Mouse (Mus musculus): ENCODE measurements around the gene Rbfox3.
A peak's percentile ranks its signal among the peaks of the same experiment; 100 is the strongest.

Rbfox3 gene

DNA sequence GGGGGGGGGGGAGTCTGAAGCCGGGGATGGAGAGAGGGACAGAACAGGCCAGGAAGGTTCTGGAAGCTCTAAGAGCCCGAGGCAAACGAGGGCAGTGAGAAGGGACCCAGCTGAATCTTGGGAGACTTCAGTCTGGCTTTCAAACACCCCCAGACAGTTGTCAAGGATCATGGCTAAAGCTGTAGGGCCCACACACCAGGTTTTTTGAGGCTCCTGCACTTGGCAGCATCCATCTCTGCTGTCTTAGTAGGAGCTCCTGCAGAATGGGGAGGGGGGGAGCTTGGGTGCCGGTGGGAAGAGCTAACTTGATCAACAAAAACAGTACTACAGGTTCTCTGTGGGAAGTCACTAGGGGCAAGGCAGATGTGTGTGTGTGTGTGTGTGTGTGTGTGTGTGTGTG lies 358.9 kb downstream of the Rbfox3 start:
- no peak for DNase-seq (ENCODE audit: low spot score in 2 of 2)

DNA sequence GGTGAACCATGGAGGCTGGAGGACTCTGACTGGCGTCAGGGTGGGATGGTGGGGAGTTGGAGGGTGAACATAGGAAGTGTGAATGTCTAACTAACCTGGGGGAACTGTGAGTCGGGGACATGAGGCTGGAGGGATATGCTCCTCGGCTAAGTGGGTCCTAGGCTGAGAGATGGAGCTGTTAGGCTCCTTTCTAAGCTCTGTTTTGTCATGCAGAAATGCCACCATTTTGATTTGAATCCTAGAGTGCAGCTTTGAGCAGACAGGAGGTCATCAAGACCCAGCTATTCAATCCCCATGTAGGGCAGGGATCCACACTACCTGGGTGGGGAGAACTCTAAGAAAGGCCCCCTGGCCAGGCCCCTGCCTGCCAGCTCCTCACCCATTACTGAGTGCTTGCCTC lies 359.7 kb downstream of the Rbfox3 start:
- no peak for DNase-seq (ENCODE audit: low spot score in 2 of 2)

DNA sequence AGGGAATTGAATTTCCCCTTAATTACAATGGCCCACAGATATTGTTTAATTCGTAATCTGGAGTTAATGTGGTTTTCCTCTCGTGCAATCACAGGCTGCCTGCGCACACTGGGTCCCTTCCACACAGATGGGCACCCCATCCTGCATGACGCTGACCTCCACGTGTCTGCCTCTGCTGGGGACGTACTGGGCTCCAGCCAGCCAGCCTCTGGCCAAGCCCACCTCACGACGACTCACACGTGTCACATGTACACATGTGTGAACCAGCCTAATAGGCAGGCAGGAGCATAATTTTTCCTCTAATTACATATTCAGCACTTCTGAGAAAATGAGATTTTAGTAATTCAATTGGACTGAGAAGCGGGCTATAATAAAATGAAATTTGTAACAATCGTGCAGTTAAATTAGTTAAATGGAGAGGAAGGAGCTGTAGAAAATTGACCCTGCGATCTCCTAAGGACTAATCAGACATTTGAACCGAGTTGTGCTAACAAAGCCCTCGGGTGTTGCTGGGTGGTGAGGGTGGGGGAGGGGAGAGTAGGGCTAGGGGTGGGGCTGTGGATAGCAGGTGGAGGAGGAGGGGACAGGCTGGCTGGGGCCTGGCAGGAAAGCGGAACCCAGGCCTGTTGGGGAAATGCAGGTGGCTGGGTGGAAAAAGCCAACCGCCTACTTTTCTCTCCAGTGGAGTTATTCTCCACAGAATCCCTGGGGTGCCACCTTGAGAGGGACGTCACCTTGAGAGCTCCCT lies 360.4 kb downstream of the Rbfox3 start:
- no peak for DNase-seq (ENCODE audit: low spot score in 2 of 2)

DNA sequence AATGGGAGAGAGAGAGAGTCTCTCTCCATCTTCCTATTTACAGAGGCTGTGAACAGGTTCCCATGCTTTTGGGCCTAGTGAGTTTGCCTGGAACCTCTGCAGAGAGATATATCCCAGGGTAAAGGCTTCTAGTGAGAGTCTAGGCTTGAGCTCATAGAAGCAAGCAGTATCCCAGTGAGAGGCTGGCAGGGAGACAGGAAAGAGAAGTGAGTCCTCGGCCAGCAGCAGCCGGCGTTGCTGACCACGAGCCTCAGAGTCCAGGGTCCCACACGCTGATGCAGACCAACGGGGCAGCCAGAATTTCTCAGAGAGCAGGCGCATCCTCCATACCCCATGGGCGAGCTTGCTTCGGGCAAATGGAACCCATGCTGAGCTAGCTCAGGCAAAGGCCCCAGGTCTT lies 363.2 kb downstream of the Rbfox3 start:
- no peak for DNase-seq (ENCODE audit: low spot score in 2 of 2)

DNA sequence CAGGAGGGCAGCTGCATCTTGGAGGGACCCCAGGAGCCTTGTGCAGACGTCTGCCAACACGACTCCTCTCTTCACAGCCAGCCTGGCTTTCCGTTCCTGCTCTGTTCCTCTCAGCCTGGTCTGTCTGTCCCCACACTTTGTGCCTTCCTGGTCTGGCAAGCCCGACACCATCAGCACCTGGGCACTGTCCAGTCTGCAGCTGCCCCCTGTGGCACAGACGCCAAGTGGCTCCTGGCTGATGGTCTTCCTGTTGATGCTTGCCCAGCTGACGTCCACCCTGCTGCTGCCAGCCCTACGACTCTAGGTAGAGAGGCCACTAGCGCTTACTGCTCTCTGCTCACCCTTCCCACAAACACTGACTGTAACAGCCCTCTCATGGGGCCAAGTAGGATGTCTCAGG lies 365.1 kb downstream of the Rbfox3 start:
- no peak for DNase-seq (ENCODE audit: low spot score in 2 of 2)

DNA sequence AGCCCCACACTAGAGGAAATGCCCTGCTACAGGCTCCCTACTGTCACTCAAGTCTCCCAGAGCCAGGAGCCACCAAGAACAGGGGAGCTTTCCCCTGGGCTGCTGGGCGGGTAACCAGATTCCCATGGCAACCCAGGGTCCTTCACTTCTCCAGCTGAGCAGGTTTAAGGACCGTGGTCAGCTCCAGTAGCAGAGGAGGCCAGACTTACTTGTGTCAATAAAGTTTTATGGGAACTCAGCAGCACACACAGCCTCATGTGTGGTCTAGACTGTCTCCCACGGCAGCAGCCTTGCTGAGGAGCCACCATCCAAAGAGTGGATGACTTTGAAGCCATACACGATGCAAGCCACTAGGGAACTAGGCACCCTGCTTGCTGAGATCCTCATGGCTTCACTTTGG lies 365.7 kb downstream of the Rbfox3 start:
- no peak for DNase-seq (ENCODE audit: low spot score in 2 of 2)

DNA sequence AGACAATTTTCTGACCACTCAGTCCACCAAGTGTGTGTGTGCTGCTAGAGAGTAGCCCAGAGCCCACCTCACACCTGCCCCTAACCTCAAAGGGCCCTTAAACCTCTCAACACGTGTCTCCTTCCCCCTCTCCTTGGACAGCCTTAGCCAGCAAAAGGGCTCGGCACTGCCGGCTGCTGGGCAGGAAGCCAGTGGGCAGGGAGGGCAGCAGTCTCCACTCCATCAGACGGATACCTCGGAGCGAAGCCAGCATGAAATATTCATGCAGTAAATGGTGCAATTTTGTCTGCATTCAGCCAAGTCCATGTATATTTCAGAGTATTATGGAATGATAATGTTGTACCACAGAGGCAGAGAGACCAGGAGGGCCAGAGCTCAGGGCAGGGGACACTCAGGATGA lies 366.8 kb downstream of the Rbfox3 start:
- DNase-seq (ENCODE audit: low spot score in 2 of 2), result no peak

DNA sequence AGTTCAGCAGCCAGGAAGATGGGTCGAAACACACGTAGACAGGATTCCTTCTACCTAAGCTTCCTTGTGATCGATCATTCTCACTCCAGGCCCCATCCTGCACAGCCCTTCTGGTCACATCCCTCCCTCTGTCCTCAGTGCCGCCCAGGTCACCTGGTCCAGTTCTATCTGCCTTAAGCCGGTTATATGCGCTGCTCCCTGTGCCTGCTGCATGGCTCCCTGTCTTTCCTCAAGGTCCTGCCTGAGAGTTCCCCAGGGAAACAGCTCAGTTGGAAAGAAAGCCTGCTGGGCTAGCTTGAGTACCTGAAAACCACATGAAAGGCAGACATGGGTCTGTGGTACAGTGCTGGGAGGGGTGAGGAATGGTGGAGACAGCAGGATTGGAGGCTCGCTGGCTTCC lies 368.5 kb downstream of the Rbfox3 start:
- no peak for DNase-seq (ENCODE audit: low spot score in 2 of 2)

DNA sequence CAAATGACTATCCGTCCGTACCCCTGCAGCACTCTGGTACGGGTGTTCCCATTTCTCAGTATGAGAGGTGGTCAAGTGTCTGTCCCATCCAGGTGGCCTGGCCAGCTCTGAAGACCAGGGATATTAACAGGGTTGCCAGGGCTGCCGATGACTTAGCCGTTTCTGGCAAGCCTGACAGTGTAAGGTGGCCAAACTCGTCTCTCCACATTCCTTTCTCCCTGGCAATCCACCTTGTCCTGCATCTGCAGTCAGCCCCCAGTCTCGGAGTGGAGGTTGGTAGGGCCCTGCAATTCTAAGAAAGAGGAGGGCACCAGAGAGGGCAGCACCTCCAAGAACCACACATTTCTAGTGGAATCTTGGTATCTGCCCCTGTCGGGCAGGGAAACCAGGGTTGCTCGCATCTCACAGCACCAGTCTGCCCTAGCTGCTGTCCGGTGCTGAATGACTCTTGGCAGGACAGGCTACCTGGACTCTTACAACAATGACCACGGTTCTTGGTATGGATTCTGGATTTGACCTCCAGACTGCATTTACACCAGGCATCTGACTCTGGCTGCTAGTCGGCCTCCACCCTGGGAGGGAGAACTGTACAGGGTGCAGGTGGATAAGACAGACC lies 370.9 kb downstream of the Rbfox3 start:
- DNase-seq (ENCODE audit: low spot score in 2 of 2), result no peak

DNA sequence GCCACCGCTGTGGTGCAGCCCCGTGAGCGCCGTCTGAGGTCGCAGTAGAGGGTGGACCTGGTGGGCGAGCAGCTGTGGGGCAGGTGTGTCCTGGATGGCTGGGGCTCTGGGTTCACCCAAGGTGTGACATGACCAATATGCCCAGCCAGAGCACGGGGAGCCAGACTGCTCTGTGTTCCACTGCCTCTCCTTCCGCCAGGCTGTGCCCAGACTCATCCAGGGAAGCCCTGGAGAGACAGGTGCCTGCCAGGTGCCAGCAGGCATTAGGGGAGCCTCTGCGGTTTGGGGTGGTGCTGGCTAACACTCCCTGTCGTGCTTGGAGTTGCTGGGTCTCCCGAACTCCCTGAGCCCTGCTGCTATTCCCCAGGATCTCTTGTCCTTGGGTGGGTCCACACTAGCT lies 373.4 kb downstream of the Rbfox3 start:
- DNase-seq (ENCODE audit: low spot score in 2 of 2), result no peak

DNA sequence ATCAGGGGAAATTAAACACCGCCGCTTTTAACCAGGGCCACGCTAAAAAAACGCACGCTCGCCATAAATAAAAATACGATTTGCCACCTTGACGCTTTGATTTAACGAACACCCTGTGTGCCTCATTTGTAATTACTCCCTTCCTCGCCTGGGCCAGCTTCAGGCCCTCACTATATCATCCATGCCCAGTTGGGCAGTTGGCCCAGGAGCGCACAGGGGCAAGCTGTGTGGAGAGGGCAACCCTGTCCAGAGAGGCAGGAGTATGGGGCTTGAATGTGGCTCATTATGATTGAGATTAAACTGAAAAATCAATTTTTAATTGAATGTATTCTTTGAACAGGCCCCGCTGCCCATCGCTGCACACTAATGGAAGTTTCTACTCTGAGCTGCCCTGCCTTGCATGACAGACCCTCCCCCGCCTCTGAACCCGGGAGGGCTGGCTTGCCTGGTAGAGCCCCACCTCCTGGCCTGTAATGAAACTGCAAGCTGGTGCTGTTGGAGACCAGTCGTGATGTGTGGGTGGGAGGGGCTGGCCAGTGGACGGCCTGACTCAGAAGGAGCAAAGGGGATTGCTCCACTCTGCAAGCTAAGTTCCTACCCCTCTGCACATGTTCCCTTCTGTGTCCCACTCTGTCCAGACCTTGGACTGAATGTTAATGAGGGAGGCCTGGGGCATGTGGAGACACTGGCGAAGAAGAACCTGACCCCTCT lies 376.9 kb downstream of the Rbfox3 start:
- DNase-seq (ENCODE audit: low spot score in 2 of 2), result peak in 1 of 2 experiments; percentile 52

DNA sequence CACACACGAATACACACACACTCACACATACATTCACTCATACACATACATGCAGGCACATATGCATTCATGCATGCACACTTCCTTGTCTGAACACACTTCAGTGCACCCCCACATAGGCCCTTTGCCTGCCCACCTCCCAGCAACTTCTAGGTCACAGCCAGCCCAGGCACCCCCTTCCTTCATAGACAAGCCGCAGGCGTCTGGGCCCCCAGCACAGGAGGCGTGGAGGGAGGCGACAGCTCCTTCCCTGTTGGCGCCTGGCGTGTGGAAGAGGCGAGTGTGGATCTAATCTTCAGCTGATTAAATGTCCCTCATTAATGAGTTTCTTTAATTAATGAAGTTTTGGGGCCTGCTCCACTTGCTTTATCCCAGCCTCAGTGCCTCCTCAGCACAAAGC lies 381.1 kb downstream of the Rbfox3 start:
- no peak for DNase-seq (ENCODE audit: low spot score in 2 of 2)

DNA sequence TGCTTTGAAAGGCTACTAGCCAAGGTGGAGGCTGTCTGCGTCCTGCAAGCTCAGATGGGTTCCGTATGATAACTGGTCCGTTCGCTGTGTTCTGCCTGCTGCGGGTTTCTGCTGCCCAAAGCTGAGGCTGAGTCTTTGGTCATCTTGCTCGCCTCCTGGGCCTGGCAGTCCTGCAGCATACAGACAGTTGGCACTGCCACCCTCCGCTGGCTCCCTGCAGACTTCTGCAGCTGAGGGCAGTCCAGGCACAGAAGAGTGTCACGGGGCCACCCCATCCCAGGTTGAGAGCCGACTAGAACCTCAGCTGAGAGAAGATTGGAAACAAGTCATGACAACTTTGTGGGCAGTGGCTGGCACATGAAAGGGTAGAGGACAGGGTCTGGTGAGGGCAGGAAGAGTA lies 382.6 kb downstream of the Rbfox3 start:
- DNase-seq (ENCODE audit: low spot score in 2 of 2), result no peak

DNA sequence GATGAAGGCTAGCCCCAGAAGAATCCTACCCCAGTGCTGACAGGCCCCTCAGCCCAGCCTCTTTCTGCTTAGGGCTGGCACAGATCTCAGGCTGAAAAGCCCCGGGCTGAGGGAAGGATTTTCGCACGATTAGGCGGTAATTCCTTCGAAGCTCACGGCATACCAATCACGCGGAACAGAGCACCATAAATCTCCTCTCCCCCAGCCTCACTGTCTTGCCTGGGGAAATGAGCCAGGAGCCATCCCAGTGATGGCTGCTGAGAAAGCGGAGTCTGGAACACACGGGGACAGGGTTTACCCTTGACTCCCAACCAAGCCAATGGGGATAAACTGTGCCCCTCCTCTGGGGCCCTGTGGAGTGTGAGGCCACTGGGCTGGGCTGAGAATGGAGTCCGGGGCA lies 386.3 kb downstream of the Rbfox3 start:
- DNase-seq (ENCODE audit: low spot score in 2 of 2), result no peak

DNA sequence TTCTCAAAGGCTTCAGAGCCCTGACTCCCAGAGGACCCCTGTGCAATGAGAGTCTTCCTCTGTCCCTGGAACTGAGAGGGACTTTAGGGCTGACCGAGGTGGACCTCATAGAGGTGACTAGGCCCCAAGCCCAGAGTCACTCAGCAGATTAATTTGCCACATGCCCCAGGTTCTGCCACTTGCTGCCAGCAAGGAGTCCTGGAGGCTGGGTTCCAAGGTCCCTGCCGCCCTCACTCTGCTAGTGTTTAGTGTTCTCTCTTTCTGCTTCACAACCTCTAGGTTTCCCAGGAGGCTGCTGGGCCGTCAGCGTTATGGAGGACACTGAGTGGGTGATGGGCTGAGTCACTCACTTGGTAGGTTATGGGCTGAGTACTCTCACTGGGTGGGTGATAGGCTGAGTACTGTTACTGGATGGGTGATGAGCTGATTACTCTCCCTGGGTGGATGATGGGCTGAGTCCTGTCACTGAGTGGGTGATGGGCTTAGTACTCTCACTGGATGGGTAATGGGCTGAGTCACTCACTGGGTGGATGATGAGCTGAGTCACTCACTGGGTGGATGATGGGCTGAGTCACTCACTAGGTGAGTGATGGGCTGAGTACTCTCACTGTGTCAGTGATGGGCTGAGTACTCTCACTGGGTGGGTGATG lies 387.8 kb downstream of the Rbfox3 start:
- no peak for DNase-seq (ENCODE audit: low spot score in 2 of 2)

DNA sequence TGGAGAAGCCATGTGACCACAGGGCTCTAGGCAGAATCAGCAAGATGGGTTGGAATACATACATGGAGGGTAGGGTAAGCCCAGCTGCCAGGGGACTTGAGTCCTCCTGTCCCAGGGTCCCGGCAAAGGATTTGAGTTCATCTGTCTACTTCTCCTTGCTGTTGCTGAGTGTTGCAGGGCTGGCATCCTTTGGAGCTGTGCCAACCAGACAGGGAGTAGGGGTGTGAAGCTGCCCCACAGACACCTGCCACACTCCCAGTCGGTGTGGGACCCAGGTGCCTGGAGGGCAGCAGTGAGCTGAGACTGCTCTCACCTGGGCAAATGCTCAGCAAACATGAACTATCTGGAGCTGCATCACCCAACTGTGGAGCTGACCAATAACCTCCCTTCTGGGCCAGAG lies 390.5 kb downstream of the Rbfox3 start:
- DNase-seq (ENCODE audit: low spot score in 2 of 2), result no peak

DNA sequence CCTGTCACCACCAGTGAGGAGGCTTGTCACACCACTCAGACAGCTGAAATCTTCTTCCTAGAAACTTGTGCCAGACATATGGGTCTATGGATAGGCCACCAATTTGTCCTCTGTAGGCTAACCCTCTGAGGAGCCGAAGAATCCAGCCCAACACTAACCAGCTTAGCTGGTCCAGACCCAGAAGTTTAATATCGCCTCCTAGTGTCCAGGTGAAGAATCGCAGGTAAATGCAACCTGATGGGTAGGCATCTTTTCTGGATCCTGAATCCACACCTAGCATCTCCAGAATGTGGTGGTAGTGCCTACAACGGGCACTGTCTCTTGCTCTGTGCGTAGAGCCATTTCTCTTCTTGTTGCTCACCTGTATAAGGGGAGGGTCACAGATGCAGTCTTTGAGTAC lies 391.1 kb downstream of the Rbfox3 start:
- no peak for DNase-seq (ENCODE audit: low spot score in 2 of 2)

DNA sequence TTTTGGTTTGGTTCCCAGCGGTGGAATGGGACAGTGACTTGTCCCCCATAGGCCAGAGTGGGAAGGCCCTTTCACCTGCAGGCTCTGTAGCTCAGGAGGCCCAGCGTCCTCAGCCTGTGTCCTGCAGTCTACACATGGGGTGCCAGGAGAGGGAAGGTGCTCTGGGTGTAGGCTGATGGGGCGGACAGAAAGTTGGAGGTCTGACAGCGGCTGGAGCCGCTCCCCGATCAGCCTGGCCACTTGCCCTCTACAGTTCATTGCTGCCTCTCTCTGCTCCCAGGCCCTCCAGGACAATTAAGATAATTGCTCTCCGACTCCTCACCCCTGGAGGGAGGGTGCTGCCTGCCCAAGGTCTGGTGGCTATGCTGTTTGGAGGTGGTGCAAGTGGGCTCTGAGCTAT lies 392.7 kb downstream of the Rbfox3 start:
- DNase-seq (ENCODE audit: low spot score in 2 of 2), result no peak

DNA sequence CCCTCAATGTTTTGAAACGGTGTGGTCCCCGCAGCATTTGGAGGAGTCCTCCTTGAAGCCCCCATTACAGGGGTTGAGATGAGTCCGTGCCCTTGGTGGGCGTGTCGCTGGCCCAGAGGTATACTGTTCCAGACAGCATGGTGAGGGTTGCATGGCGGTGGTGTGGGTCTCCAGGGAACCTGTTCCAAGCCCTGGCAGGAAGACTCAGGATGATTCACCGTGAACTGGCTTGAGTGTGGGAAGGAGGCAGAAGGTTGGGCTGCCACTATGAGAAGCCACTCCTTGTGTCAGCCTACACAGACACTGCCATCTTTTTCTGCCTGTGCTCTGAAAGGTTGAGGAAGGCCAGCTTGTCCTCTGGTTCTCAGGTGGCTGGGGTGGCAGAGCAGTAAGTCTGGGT lies 393.5 kb downstream of the Rbfox3 start:
- DNase-seq (ENCODE audit: low spot score in 2 of 2), result no peak

DNA sequence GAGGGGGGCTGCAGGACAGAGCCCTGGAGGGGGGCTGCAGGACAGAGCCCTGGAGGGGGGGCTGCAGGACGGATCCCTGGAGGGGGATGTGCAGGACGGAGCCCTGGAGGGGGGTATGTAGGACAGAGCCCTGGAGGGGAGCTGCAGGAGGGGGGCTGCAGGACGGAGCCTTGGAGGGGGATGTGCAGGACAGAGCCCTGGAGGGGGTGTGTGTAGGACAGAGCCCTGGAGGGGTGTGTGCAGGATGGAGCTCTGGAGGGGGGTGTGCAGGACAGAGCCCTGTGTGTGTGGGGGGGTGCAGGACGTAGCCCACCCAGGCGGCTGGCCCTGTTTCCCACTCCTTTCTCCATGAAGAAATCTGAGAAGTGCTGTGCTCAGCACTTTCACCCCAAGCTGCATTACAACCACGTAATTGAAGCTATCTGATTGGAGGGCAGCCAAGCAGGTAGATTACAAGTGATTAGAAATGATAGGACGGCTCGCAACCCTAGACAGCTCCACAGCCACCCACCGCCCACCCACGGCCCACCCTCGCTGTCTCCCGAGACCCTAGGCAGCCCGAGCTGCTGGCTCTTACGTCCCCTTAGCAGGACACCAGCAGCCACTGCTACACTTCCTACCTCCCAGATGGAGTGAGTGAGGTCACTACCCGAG lies 399.0 kb downstream of the Rbfox3 start:
- DNase-seq (ENCODE audit: low spot score in 2 of 2), result no peak

DNA sequence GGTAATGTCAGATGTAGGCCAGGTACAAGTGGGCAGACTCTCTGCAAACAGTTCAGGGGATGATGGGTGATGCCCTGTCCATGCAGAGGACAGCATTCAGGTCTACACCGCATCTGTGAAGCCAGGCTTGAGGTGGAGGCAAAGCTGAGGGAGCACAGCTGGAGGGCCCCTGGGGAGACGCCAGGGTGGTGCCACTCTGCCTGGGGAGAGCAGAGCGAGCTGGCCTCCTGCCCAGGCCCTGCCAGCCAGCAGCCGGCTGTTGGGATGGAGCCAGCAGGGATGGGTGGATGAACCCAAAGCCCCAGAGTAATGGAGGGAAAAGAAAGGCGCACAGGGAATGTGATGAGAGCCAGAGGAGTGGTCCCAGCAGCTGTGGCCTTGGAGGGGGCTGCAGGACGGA lies 399.5 kb downstream of the Rbfox3 start:
- no peak for DNase-seq (ENCODE audit: low spot score in 2 of 2)

DNA sequence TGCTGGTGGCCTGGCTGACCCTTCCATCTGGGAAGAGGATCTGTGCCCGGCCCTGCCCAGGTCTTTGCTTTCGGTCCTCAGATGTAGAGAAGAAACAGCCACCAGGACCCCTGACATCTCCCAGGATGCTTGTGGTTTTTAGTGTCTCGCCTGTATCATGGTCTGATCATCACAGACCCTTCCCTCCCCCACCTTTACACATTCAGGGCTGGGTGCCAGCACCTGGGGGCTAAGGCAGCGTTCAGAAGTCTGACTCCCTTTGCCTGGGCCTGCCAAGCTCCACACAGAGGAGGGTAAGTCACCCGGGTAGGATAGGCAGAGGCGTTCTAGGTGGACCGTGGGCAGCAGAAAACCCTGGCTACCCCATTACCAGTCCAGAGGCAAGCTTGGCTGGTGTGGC lies 403.1 kb downstream of the Rbfox3 start:
- DNase-seq (ENCODE audit: low spot score in 2 of 2), result no peak

Data from spleen, postnatal 10 days (tissue).